Mouse (Mus musculus) stomach, embryonic 14.5 days (tissue): ENCODE measurements around the gene Cyp2s1. TPM values are rescaled to one million over a fixed set of nuclear protein-coding genes. Genes with fewer than 3 reads are reported as not detected.

Source experiments
- ATAC-seq: fragments of 200-750 bp; cut with Nextera tagmentation; 2 replicates; pipeline ENCODE4 v1.8.0; 2017; ENCODE audit warnings: low read depth, moderate TSS enrichment; ENCODE audit not compliant: insufficient number of reproducible peaks, insufficient read depth, low FRiP score
- H3K27ac ChIP-seq: fragments of 300-500 bp; sonication (generic); 2 replicates; pipeline ENCODE4 v1.5.1; 2014; ENCODE audit warnings: mild to moderate bottlenecking, low read length, moderate library complexity, mixed read lengths
- H3K27me3 ChIP-seq: fragments of 300-500 bp; sonication (generic); 2 replicates; pipeline ENCODE4 v1.6.1; 2014; ENCODE audit warnings: low read length, control low read depth, mixed read lengths; ENCODE audit not compliant: control insufficient read depth, insufficient read depth
- H3K36me3 ChIP-seq: fragments of 300-500 bp; sonication (generic); 2 replicates; pipeline ENCODE4 v1.6.1; 2014; ENCODE audit warnings: mild to moderate bottlenecking, control low read depth, low read length, moderate library complexity, mixed read lengths; ENCODE audit not compliant: control insufficient read depth, insufficient read depth
- H3K4me1 ChIP-seq: fragments of 300-500 bp; sonication (generic); 2 replicates; pipeline ENCODE4 v1.6.1; 2014; ENCODE audit warnings: low read length, control low read depth, mixed read lengths; ENCODE audit not compliant: control insufficient read depth, insufficient read depth
- H3K4me2 ChIP-seq: fragments of 300-500 bp; sonication (generic); replicated peaks from 2 replicates; pipeline ENCODE4 v1.6.1; 2014; ENCODE audit warnings: low read depth, low read length, control low read depth
- H3K4me3 ChIP-seq: fragments of 300-500 bp; sonication (generic); 2 replicates; pipeline ENCODE4 v1.5.1; 2014; ENCODE audit warnings: low read depth, low read length, control low read depth
- H3K9ac ChIP-seq: fragments of 300-500 bp; sonication (generic); replicated peaks from 2 replicates; pipeline ENCODE4 v1.6.1; 2014; ENCODE audit warnings: low read depth, mild to moderate bottlenecking, control low read depth, low read length, moderate library complexity, mixed read lengths
- H3K9me3 ChIP-seq: fragments of 300-500 bp; sonication (generic); 2 replicates; pipeline ENCODE4 v1.6.1; 2016; ENCODE audit warnings: low read depth, low read length, control low read depth; ENCODE audit not compliant: control insufficient read depth
- WGBS: fragments of 180-500 bp; shearing (Covaris S2); extraction: QIAGEN DNeasy Blood & Tissue Kit; methylation state at CpG from one replicate; pipeline ENCODE4 v1.1.7; 2014; 5-methylcytosine and 5-hydroxymethylcytosine counted together
- polyA plus RNA-seq: library from polyadenylated mRNA; unstranded; fragments of >200 nt; fragmentation: Nextera tagmentation; extraction: Ambion mirVana; gene quantifications from 2 replicates; pipeline ENCODE4 v1.2.1, GENCODE M21; 2014

Gene Cyp2s1
- polyA plus RNA-seq, 1 experiment from 2014 or later = 32.0 TPM

DNA sequence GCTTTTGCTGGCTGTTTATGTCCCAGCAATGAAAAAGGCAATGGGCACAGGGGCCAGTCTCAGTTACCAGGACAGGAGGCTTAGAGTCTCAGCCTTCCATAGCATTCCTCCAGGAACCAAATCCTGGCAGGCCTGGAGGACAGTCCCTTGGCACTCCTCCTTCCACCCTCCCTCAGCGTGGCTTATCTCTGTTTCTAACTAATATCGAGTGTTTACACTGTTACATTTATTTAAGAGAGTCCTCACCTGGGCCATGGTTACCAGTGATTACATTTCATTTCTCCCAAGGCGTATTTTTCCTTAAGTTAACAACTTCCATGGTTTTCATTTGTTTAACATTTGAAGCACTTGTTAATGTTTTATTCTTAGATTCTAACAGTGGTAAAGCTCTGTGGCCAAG is 28.2 kb upstream of the Cyp2s1 start:
- Histone ChIP-seq H3K4me1 (peaks cover 4% of the 10 kb centered on the region; the same call in 1 of the 2 replicates), H3K9me3 (no peaks in the 10 kb centered on the region), H3K4me2 (no peak overlapping the region), H3K4me3 (no peak overlapping the region), H3K27ac (peak overlapping the region; percentile 39; the same call in 1 of the 2 replicates), H3K9ac (no peak overlapping the region), H3K27me3 (no peaks in the 10 kb centered on the region), H3K36me3 (no peaks in the 10 kb centered on the region)
- ATAC-seq = peak; percentile 76
- 33% methylated on average over 3 of the region's 3 CpGs for WGBS

DNA sequence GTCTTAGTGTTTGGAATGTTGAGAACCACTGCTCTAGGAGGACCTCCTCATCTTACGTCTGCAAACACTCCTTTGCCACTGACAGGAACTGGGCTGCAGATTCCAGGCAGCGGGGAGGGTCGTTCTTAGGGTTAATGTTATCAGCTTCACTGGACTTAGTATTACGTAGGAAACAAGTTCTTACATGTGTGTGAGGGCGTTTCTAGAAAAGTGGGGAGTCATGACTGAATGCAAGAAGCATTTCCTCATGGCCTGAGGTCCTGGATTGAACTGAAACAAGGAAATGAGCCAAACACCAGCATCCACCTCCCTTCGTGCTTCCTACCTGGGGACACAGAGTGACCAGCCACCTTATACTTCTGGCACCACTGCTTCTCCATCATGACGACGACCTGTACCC is 27.7 kb upstream of the Cyp2s1 start:
- no peak for ATAC-seq
- Histone ChIP-seq H3K9ac (no peak overlapping the region), H3K4me1 (peaks cover 4% of the 10 kb centered on the region; the same call in 1 of the 2 replicates), H3K27me3 (no peaks in the 10 kb centered on the region), H3K36me3 (no peaks in the 10 kb centered on the region), H3K4me2 (no peak overlapping the region), H3K4me3 (no peak overlapping the region), H3K9me3 (no peaks in the 10 kb centered on the region), H3K27ac (peak overlapping the region; percentile 27; the same call in 1 of the 2 replicates)
- WGBS = 58% methylated on average over 8 of the region's 8 CpGs

DNA sequence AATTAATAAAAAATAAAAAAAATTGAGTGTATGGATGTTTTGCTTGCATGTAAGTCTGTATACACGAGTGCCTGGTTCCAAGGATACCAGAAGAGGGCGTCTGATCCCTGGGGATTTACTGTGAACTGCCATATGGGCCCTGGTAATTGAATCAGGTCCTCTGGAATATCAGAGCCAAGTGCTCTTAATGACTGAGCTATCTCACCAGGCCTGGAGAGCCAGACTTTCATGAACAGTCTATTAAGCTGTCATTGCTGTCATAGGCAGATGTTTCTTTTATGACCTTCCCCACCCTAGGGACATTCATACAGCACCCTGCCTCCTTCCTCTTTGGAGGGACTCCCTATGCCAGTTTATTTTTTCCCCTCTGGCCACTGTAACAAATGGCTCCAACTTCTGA is 26.8 kb upstream of the Cyp2s1 start:
- ATAC-seq = no peak
- no peaks in the 10 kb centered on the region for H3K9me3 ChIP-seq
- no peaks in the 10 kb centered on the region for H3K36me3 ChIP-seq
- H3K27ac ChIP-seq = no peak overlapping the region
- H3K4me2 ChIP-seq = no peak overlapping the region
- 29% methylated on average over 2 of the region's 2 CpGs for WGBS
- no peak overlapping the region for H3K9ac ChIP-seq
- H3K4me3 ChIP-seq = no peak overlapping the region
- H3K4me1 ChIP-seq = peaks cover 4% of the 10 kb centered on the region; the same call in 1 of the 2 replicates
- no peaks in the 10 kb centered on the region for H3K27me3 ChIP-seq

DNA sequence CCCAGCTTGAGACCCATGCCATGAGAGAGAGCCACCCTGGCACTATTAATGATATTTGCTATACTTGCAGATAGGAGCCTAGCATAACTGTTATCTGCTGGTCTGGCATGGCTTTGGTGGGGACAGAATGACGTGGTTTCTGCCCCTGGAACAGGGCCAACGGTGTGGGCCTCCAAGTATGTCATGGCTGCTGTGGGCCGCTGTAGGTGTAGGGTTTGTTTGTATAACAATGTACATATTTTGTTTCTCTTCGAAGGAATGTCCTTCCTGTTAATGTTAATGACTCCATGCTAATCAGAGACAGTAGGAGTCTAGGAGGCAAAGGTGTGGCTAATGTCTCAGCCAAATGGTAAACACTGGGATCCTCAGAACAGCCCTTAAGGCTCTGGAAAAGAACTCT is 24.2 kb upstream of the Cyp2s1 start:
- peaks cover 4% of the 10 kb centered on the region; the same call in 1 of the 2 replicates for H3K4me1 ChIP-seq
- H3K27me3 ChIP-seq = no peaks in the 10 kb centered on the region
- H3K9me3 ChIP-seq = no peaks in the 10 kb centered on the region
- no peaks in the 10 kb centered on the region for H3K36me3 ChIP-seq
- no peak overlapping the region for H3K9ac ChIP-seq
- WGBS = 55% methylated on average over 4 of the region's 4 CpGs
- no peak overlapping the region for H3K4me3 ChIP-seq
- no peak overlapping the region for H3K4me2 ChIP-seq
- H3K27ac ChIP-seq = no peak overlapping the region
- ATAC-seq = no peak

DNA sequence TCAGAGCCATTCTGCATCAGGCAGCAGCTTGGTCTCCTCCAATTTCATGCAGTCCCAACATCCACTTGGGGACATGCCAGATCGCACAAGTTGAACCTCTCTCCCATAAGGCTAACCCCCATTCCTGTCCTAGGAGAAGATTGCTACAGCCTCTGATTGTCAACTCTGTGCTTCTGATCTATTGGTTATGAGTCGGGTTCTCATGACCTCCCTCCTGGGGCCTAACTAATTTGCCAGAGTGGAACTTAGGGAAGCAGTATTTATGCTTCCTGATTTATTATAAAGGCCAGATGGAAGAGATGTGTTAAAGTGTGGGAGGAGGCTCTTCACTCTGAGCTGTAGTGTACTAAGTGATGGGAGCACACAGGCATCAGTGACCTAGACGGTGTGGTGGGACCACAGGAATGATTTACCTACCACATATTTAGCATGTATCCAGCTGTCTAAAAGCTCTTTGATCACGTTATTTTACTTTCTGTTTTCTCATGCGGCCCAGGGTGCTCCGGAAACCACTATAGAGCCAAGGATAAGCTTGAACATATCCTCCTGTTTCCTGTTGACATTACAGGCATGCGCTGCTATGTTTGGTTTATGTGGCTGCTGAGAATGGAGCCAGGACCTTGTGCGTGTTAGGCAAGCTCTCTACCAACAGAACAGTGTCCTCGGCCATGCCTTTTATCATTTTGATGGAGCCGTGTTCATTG is 18.6 kb upstream of the Cyp2s1 start:
- 33% methylated on average over 10 of the region's 10 CpGs for WGBS
- Histone ChIP-seq H3K9ac (no peak overlapping the region), H3K9me3 (no peaks in the 10 kb centered on the region), H3K4me3 (no peak overlapping the region), H3K36me3 (no peaks in the 10 kb centered on the region), H3K27ac (peak overlapping the region; percentile 71; the same call in 1 of the 2 replicates), H3K27me3 (no peaks in the 10 kb centered on the region), H3K4me2 (no peak overlapping the region), H3K4me1 (peaks cover 7% of the 10 kb centered on the region; the same call in 1 of the 2 replicates)
- ATAC-seq = peak; percentile 66; the same call in 1 of the 2 replicates

DNA sequence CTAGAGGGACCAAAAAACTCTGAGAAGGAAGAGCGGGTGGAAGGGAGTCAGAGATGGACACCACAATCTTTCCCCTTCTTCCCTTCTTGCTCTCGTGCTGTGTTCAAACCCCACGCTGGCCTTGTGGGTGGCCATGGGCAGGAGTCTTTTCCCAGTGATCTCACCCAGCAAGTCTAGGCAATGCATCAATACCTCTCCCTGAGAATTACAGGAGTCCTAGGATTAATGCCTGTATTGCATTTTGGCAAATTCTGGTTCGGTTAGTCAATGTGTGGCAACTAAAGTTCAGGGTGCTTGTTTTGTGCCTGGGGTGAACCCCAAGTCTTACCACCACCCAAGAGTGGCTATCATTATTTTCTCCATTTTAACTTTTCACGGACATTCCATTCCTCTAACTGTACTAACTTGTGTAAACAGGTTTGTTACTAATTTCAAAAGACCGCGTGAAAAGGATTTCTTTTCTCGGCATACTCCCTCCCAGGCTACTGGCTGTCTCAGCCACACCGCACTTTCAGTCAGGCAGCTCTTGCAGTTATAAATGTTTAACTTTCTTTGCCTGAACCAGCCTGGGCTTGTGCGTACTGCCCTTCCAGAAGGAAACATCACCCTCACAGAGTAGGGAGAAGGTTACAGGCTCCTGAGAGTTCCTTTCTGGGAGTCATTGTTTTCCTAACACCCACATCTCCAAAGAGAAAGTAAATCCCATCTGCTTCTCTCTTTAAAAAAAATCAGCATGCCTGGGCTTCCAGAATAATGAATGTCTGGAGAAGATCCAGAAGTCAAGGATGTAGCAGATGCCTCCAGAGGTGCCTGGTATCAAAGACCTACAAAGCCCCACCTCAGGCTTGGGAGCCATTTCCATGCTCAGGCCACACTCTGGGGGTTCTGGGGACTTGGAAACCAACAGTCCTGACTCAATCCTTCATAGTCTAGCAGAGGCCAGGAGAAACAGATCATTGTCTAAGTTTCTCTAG is 15.1 kb upstream of the Cyp2s1 start:
- 48% methylated on average over 10 of the region's 10 CpGs for WGBS
- H3K36me3 ChIP-seq = no peaks in the 10 kb centered on the region
- H3K4me1 ChIP-seq = peaks cover 7% of the 10 kb centered on the region; the same call in 1 of the 2 replicates
- H3K4me3 ChIP-seq = no peak overlapping the region
- no peaks in the 10 kb centered on the region for H3K9me3 ChIP-seq
- peak; percentile 67; the same call in 1 of the 2 replicates for ATAC-seq
- no peaks in the 10 kb centered on the region for H3K27me3 ChIP-seq
- peak overlapping the region; percentile 81 for H3K27ac ChIP-seq
- no peak overlapping the region for H3K9ac ChIP-seq
- H3K4me2 ChIP-seq = no peak overlapping the region

DNA sequence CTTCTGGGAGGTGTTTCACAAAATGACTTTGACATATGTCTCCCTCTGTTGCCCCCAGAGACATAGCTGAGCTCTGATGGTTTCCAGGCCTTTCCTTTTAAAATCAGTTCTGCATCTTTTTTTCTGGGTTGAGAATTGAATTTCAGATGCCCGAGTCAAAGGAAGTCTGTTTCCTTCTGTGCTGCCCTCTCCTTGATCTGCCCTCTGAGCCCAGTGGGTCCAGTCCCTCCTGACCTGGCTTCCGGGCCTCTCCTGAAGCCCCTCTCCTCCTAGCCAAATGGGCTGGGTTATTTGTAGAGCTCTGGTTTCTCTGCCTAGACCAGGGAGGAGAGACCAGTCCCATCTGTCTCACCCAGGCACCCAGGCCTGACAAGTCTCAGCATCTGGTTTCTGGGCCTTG is 13.5 kb upstream of the Cyp2s1 start:
- 42% methylated on average over 2 of the region's 2 CpGs for WGBS
- H3K9ac ChIP-seq = no peak overlapping the region
- H3K27ac ChIP-seq = no peak overlapping the region; the same call in 1 of the 2 replicates
- no peaks in the 10 kb centered on the region for H3K9me3 ChIP-seq
- ATAC-seq = no peak
- no peak overlapping the region for H3K4me3 ChIP-seq
- H3K4me1 ChIP-seq = peaks cover 7% of the 10 kb centered on the region; the same call in 1 of the 2 replicates
- no peak overlapping the region for H3K4me2 ChIP-seq
- H3K36me3 ChIP-seq = no peaks in the 10 kb centered on the region
- H3K27me3 ChIP-seq = no peaks in the 10 kb centered on the region

DNA sequence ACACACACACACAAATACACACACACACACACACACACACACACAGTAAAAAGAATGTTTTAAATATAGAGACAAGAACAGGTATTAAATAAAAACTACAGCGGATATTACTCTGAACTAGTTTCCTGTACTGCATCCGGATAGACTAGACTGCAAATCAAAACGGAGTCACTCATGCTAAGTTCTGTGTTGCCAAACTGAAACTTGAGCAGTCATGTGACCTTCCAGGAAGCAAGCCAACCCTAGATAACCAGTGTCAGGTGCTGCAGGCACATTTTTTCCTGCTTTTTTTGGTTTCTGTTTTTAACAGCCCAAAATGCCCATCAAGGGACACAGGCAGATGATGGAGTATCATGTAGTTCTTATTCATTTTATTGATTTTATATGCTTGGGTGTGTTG is 10.5 kb upstream of the Cyp2s1 start:
- Histone ChIP-seq H3K4me1 (peaks cover 6% of the 10 kb centered on the region; the same call in 1 of the 2 replicates), H3K27me3 (no peaks in the 10 kb centered on the region), H3K27ac (no peak overlapping the region), H3K4me3 (no peak overlapping the region), H3K9ac (no peak overlapping the region), H3K9me3 (no peaks in the 10 kb centered on the region), H3K36me3 (no peaks in the 10 kb centered on the region), H3K4me2 (no peak overlapping the region)
- WGBS = 31% methylated on average over 3 of the region's 3 CpGs
- no peak for ATAC-seq
